Mouse (Mus musculus) heart, embryonic 10.5 days (tissue): ENCODE results near the gene Olfr722. TPM values are rescaled to one million over a fixed set of nuclear protein-coding genes. Genes with fewer than 3 reads are reported as not detected.
"Not testable (repeated sequence)": the region's sequence is repeated elsewhere in the genome, so short reads cannot be mapped to it uniquely, and the experiment has no call there.

ENCODE experiments used
- DNase-seq: peaks from one replicate; pipeline ENCODE4 v3.0.0-alpha.2; 2017; ENCODE audit warnings: low spot score
- H3K27ac ChIP-seq: fragments of 300-500 bp; sonication (generic); 2 replicates; pipeline ENCODE4 v1.5.1; 2016; ENCODE audit warnings: mild to moderate bottlenecking
- H3K27me3 ChIP-seq: fragments of 300-500 bp; sonication (generic); 2 replicates; pipeline ENCODE4 v1.6.1; 2016; ENCODE audit warnings: mild to moderate bottlenecking; ENCODE audit not compliant: poor library complexity, insufficient read depth, severe bottlenecking
- H3K36me3 ChIP-seq: fragments of 300-500 bp; sonication (generic); 2 replicates; pipeline ENCODE4 v1.6.1; 2016; ENCODE audit warnings: mild to moderate bottlenecking, moderate library complexity
- H3K4me1 ChIP-seq: fragments of 300-500 bp; sonication (generic); 2 replicates; pipeline ENCODE4 v1.6.1; 2016; ENCODE audit warnings: mild to moderate bottlenecking
- H3K4me3 ChIP-seq: fragments of 300-500 bp; sonication (generic); 2 replicates; pipeline ENCODE4 v1.5.1; 2016; ENCODE audit warnings: mild to moderate bottlenecking, moderate library complexity
- H3K9me3 ChIP-seq: fragments of 300-500 bp; sonication (generic); 2 replicates; pipeline ENCODE4 v1.6.1; 2016; ENCODE audit warnings: mild to moderate bottlenecking, moderate library complexity
- polyA plus RNA-seq: library from polyadenylated mRNA; unstranded; fragments of >200 nt; fragmentation: Nextera tagmentation; extraction: Ambion mirVana; gene quantifications from 2 replicates; pipeline ENCODE4 v1.2.1, GENCODE M21; 2016

Olfr722 gene
- polyA plus RNA-seq = not detected in 2 replicates

DNA sequence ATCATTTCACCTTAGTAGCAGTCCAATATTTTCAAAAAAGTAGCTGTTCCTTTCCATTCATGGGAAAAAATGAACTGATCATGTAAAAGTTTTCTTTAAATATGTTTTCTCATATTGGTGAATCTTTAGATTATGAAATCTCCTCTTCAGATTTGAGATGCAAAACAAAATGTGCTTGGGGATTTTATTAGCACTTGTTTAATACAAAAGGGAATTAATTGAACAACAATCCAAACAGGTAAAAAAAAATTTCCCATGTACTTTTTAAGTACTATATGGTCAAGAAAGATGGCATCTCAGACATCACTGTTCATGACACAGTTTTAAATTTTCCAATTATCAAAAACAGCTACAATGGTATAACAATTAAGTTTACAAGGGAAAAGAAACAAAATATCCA is at the start of gene Olfr722:
TSS of gene Olfr722 (minus strand) at position 101 of the 400 bp plus-strand sequence.
- Histone ChIP-seq H3K9me3 (no peaks in the 10 kb centered on the region), H3K27me3 (no peaks in the 10 kb centered on the region), H3K4me1 (no peaks in the 10 kb centered on the region), H3K27ac (no peak within 1 kb of the TSS), H3K4me3 (no peak within 1 kb of the TSS), H3K36me3 (no peaks in the 10 kb centered on the region)
- no peak for DNase-seq

DNA sequence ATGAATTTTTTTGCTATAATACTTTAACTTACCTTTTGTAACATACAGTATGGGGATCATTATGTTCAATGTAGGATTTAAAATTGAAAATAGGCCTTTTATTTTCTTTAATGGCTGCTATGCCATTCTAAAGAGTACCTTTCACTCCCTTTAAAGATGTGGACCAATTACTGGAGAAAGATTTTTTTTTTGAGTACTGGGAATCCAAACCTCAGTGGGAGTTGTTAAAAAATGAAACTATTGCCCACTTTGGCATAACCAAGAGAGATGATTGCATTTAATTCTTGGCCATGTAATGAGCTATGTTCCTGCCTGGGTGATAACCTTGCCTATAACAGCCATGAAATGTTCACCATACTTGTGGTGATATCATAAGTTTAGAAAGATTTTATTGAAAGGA is 29.9 kb upstream of the Olfr722 start, which contains the start of gene Olfr723:
TSS of gene Olfr723 (minus strand) at position 101 of the 400 bp plus-strand sequence.
- not testable (repeated sequence) for H3K4me1 ChIP-seq

DNA sequence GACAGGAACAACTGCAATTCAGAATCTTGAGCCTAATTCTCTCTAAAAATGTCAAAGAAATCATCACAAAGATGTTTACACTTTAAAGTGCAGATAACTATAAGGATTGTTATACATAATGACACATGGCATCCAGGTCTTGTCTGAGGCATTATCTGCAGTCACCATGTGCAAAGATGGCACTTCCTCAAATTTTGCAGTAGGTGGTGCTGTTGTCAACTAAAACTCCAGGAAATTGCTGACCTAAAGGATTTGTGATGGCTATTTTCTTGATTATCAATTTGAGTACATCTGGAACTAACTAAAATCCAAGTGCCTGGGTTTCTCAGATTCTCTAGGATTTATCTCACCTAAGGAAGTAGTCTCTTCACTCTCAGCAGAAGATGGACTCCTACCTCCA is 41.4 kb downstream of the Olfr722 start:
- H3K27me3 ChIP-seq = no peaks in the 10 kb centered on the region
- H3K36me3 ChIP-seq = no peaks in the 10 kb centered on the region
- H3K9me3 ChIP-seq = no peaks in the 10 kb centered on the region
- H3K27ac ChIP-seq = no peak overlapping the region
- no peaks in the 10 kb centered on the region for H3K4me1 ChIP-seq
- DNase-seq = no peak
- H3K4me3 ChIP-seq = no peak overlapping the region

More for the DNA sequence above, 29.9 kb upstream of the Olfr722 start, which contains the start of gene Olfr723:
- not testable (repeated sequence) for H3K9me3 ChIP-seq, H3K36me3 ChIP-seq, DNase-seq, H3K27ac ChIP-seq, H3K27me3 ChIP-seq, H3K4me3 ChIP-seq

Other genes with a start within 250 kb of the Olfr722 start
- gene Armh4, start 118.6 kb downstream of the Olfr722 start, polyA plus RNA-seq = 107 and 165 TPM in 2 replicates
- not detected in 2 replicates for gene Olfr723, start 29.8 kb upstream of the Olfr722 start, polyA plus RNA-seq
- gene Olfr724, start 61.3 kb upstream of the Olfr722 start, polyA plus RNA-seq = not detected in 2 replicates
- gene Olfr725, start 138.4 kb upstream of the Olfr722 start, polyA plus RNA-seq = not detected in 2 replicates
- gene Olfr726, start 189.0 kb upstream of the Olfr722 start, polyA plus RNA-seq = not detected in 2 replicates
- gene Olfr727, start 221.2 kb upstream of the Olfr722 start, polyA plus RNA-seq = not detected in 2 replicates
- gene Olfr728, start 240.7 kb upstream of the Olfr722 start, polyA plus RNA-seq = not detected in 2 replicates